Mouse (Mus musculus) T-cell, adult 2 months (primary cell): ENCODE results near the gene Krt78.

Experiments
- DNase-seq: peaks from one replicate; pipeline ENCODE4 v3.0.0; 2022; ENCODE audit warnings: low spot score

The Krt78 gene

GRCm38 (mm10) chr15:101973414-101974077 lies 19.5 kb upstream of the Krt78 start:
- DNase-seq = peak; percentile 74

DNA sequence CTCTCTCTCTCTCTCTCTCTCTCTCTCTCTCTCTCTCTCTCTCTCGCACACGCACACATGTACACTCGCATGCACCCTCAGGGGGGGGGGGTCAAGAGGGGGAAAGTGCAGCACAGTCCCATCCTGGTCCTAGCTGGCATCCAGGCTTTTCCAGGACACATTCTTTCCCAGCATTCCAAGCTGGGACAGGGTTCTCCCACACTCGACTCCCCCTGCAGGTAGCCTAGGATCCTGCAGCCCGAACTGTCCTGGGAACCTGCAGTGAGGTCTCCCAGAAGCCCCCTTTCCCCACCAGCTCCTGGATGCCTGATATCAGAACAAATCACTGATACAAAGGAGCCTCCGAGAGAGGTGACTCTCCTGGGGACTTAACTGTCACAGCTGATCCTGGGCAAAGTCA lies 16.4 kb upstream of the Krt78 start:
- no peak for DNase-seq

DNA sequence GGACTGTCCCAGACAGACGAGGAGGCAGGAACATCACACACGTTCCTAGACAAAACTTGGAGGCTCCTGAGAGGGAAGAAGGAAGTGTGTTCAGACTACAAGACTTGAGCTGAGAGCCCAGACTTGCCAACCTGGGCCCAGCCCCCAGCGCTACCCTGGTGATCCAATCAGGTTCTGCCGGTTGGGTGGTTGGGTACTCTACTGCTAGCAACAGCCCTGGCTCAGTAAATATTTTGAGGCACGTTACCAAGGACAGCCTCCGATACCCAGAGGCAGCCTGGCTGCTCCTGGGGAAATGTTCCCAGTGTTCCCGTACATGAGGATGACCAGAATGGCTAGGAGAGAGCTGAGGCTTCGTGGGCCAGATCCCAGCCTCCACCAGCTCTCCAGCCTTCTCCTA lies 12.7 kb upstream of the Krt78 start:
- DNase-seq = no peak

DNA sequence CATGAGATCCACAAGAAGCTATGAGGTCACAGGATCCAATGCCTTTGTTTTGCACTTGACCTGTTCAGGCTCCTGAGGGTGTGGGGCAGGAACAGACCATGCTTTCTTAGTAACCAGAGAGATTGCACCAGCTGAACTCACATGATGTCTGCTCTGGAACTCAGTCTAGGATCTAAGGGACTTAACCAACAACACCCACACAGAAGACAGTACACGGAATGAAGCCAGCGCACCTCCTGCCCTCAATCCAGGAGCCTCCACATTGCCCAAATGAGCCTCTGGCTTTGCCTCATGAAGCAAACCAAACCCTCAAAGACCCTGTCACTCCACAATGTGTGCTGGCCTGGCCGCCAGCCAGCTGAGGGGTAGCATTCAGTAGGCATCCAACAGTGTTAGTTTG lies 4.8 kb upstream of the Krt78 start:
- DNase-seq = no peak

DNA sequence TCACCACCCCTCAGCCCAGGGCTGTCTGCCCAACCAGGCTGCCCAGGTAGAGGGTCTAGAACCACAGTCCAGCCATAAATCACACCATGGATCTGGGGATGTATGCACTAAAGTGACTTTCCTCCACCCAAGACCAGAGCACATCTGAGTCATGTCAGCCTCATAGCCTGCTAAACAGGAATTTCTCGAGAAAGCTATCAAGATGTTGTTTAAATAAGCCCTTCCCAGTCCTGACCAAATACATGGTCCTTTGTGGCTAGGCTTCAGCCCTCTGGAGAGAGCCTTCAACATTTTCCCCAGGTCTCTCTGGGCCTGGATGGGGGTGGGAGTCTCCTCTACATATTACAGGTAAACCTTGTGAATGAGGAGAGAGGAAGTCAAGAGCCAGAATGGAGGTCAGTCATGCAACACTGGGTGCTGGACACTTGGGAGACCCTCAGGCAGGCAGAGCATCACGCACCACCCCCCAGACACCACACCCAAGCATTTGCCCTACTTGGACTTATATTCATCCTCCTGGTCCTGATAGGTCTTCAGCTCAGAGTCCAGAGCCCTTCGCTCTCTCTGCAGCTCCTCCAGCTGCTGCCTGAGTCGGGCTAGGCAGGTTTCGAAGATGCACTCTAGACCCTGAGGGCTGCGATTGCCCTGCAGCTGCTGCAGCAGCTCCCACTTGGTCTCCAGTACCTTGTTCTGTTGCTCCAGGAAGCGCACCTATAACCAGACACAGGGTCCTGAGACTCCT lies 1.2 kb downstream of the Krt78 start:
- DNase-seq = no peak

DNA sequence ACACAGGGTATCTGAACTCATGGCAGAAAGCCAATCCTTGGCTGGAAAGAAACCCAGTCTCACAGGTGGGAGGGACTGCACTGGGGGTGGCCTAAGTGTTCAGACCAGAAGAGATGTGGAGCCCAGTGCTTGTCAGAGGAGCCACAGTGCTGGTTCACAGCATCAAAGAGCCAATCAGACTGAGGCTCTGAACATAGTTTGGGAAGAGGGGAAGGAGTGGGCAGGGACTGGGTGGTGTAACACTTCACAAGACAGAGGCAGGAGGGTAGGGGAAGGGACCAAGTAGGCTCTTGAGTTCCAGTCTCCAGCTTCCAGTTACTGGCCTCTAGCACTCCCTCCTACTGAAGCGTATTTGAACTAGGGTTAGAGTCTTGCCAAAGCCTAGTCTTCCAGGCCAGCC lies 8.7 kb downstream of the Krt78 start:
- no peak for DNase-seq

GRCm38 (mm10) chr15:101941948-101942347 lies 12.1 kb downstream of the Krt78 start:
- DNase-seq = no peak

GRCm38 (mm10) chr15:101940274-101940829 lies 13.7 kb downstream of the Krt78 start, which contains the start of gene Krt79:
Gene Krt79, minus strand, starts transcription at chr15:101940324.
- no peak for DNase-seq

- DNase-seq = no peak
These were observed 15.3 kb downstream of the Krt78 start for GRCm38 (mm10) chr15:101938600-101939308.

GRCm38 (mm10) chr15:101933024-101933423 lies 21.1 kb downstream of the Krt78 start:
- DNase-seq = no peak

GRCm38 (mm10) chr15:101929666-101930065 lies 24.4 kb downstream of the Krt78 start:
- no peak for DNase-seq

DNA sequence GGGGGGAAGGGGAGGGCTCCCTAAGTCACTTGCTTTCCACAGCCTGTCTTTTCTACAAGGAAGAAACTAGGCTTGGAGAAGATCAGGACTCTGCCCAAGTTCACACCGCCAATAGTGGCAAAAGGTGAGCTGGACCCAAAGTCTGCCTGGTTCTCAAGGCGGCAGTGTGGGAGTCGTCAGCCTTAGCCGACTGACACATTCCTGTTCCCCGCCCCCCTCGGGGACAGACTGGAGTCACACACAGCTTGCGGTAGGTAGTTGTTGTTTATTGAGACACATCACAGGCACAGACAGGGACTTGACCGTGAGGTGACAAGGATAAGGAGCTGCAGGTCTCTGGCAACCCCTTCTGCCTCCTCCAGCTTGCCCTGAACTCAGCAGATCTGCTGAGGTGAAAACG lies 25.0 kb downstream of the Krt78 start:
- DNase-seq = no peak

- DNase-seq = no peak
These were observed 26.6 kb downstream of the Krt78 start for GRCm38 (mm10) chr15:101927340-101928080.

DNA sequence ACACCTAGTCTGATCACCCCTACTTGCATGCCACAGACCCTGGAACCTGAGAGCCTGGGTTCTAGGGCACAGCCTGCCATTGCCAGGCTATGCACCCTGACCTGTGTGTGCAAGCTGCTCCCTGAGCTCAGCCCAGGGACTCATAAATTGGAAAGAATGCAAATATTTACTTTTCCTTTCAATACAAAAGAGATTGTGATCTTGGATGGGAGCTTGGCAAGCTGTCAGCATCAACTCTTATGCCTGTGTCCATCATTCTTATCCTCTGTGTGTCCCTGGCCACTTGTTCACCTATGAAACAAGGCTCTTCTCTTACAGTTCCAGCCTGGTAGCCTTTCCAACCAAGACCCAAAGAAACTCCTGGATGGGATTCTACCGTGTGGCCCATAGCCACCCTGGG lies 29.0 kb downstream of the Krt78 start:
- DNase-seq = no peak

DNA sequence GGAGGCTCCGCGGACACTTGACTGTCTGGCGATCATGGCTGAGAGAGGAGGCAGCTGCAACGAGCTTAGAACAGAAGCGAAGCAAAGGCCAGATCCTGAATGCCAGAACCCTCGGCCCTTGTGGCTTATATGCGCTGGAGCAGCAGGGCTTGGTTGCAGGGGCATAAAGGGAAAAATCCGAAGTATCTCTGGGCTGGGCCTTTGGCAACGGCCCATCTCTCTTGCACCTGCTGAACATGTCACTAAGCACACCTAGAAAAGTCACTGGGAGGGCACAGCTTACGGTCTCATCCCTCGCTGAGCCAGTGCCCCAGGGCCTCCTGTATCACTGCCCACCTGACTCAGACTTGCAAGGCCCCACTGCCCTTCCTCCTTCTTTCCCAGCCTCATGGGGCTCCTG lies 29.5 kb downstream of the Krt78 start, which contains the start of gene Krt4:
TSS of gene Krt4 (minus strand) at position 101 of the 400 bp plus-strand sequence.
- DNase-seq = no peak

DNA sequence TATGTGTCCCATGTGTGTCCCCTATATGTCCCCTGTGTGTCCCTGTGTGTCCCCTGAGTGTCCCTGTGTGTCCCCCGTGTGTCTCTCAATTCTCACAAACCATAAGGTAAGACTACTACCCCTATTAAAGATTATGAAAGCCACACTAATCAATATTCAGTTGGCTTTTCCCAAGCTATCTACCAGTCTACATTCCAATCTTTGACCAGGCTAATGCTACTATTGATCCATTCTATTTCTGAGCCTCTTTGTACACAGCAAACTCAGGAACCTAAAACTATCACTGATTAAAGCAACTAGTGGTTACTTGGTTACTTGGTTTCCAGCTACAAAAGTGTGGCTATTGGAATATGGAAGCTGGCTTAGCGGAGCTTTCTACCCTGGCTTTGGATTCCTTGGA lies 31.8 kb downstream of the Krt78 start:
- no peak for DNase-seq

GRCm38 (mm10) chr15:101916072-101916471 lies 38.0 kb downstream of the Krt78 start:
- no peak for DNase-seq

DNA sequence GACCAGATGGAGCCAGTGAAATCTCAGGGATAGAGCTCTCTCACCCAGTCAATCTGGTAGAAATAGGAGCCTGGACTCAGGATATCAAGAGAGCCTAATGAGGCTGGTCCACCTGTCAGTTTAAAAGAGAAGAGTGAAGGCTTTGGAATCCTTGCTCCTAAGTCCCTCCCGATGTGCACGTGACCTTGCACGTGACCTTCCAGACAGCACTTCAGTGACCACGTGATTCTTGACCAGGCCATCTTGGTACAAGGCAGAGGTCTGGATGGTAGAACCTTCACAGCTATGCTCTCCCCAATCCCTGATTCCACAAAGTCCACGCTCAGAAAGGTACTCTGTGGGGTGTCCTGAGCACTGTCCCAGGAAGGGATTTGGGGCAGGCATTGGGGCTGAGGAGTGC lies 49.2 kb downstream of the Krt78 start:
- DNase-seq = no peak

- DNase-seq = no peak
These were observed 51.6 kb downstream of the Krt78 start for GRCm38 (mm10) chr15:101902171-101903149.
